Mouse (Mus musculus) spleen, adult 2 months (tissue): ENCODE measurements around the gene Scaf1.

Experiments
- CTCF ChIP-seq: fragments of 200-500 bp; IDR thresholded peaks from 2 replicates; pipeline ENCODE4 v1.5.1; 2011; ENCODE audit warnings: mild to moderate bottlenecking, inconsistent platforms; ENCODE audit not compliant: insufficient read depth, insufficient read length, insufficient replicate concordance; ENCODE audit errors: extremely low read depth
- POLR2A ChIP-seq: fragments of 200-500 bp; IDR thresholded peaks from 2 replicates; pipeline ENCODE4 v1.6.1; 2011; ENCODE audit warnings: low read depth, low read length, inconsistent platforms

DNA sequence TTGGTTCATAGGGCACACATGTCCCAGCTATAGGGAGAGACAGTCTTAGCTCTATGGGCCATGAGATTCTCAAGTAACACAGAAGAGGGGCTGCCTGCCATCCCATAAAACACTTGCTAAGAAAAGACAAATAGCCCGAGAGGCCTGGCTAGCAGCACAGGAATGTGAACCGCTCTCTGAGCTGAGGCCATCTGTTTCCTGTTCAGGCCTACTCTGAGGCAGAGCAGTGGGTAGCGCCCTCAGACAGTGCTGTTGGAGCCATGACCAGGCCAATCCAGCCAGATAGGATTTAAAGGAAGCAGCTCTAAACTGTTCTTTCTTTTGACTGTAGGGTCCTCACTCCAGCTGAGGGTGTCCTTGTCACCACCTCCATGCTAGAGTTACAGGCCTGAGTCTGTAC lies 11.6 kb downstream of the Scaf1 start:
- TF ChIP-seq POLR2A: no peak
- no peak for TF ChIP-seq CTCF
